ENCODE assay signal across 23 mouse cellular contexts in genomic region chr10:21454757-21455156, GRCm38 (mm10).
DNase-seq lines count a peak whose midpoint lies in the region; ATAC-seq and TF ChIP-seq lines count a peak whose summit lies in the region.
"Had no signal": no experiment of that assay in that cellular context is flagged by ENCODE, and none has a peak within 500 bp of the region (broad histone marks: within the 10 kb centered on the region; RNA-seq: fewer than 3 reads in every experiment).

No protein-coding gene starts in this region.

- 0 out of 2 replicates have a peak, but pooled peaks have one; percentile 28 for ATAC-seq in hindbrain, embryonic 16.5 days
- no peak for ATAC-seq in hindbrain, embryonic 12.5 days (ENCODE audit: low FRiP score)
- ATAC-seq in intestine, embryonic 14.5 days (replicated peaks; ENCODE audit: low FRiP score, low TSS enrichment, low read depth) = no peak
- no peak for ATAC-seq in kidney, embryonic 14.5 days (ENCODE audit: low FRiP score, low TSS enrichment)
- ATAC-seq: Patski had no signal

- H3K4me1 ChIP-seq in hindbrain, embryonic 16.5 days (ENCODE audit: control insufficient read depth, insufficient read depth, low read depth, low read length) = 0 out of 2 replicates have a peak, but pooled peaks cover 3% of the 10 kb centered on the region
- peaks cover 7% of the 10 kb centered on the region for H3K4me1 ChIP-seq in hindbrain, embryonic 12.5 days
- peaks cover 38% of the 10 kb centered on the region for H3K4me1 ChIP-seq in E14TG2a.4 (replicated peaks; ENCODE audit: low read depth, low read length)
- H3K4me1 ChIP-seq in intestine, embryonic 14.5 days (replicated peaks; ENCODE audit: control insufficient read depth, insufficient read depth, low read length) = no peaks in the 10 kb centered on the region
- H3K4me1 ChIP-seq in kidney, embryonic 14.5 days (ENCODE audit: control insufficient read depth, insufficient read depth, low read length) = no peaks in the 10 kb centered on the region
- H3K4me1 ChIP-seq: megakaryocyte, embryonic 14.5 days; stomach, embryonic 15.5 days had no signal

- H3K27me3 ChIP-seq in hindbrain, embryonic 16.5 days (replicated peaks; ENCODE audit: control insufficient read depth, insufficient read depth, low read length) = no peaks in the 10 kb centered on the region
- no peaks in the 10 kb centered on the region for H3K27me3 ChIP-seq in hindbrain, embryonic 12.5 days
- H3K27me3 ChIP-seq in E14TG2a.4 (ENCODE audit: insufficient read depth, low read length) = peaks cover 9% of the 10 kb centered on the region; the same call in 1 of the 2 replicates
- H3K27me3 ChIP-seq in intestine, embryonic 14.5 days (replicated peaks; ENCODE audit: control insufficient read depth, insufficient read depth, low read length) = no peaks in the 10 kb centered on the region
- no peaks in the 10 kb centered on the region for H3K27me3 ChIP-seq in kidney, embryonic 14.5 days (ENCODE audit: control insufficient read depth, insufficient read depth, low read length)
- H3K27me3 ChIP-seq: heart, embryonic 12.5 days; stomach, embryonic 15.5 days had no signal

- H3K9me3 ChIP-seq in hindbrain, embryonic 16.5 days (ENCODE audit: control insufficient read depth, low read length) = no peaks in the 10 kb centered on the region
- no peaks in the 10 kb centered on the region for H3K9me3 ChIP-seq in hindbrain, embryonic 12.5 days (replicated peaks)
- peaks cover 8% of the 10 kb centered on the region for H3K9me3 ChIP-seq in E14TG2a.4 (ENCODE audit: low read length)
- H3K9me3 ChIP-seq in intestine, embryonic 14.5 days (ENCODE audit: control insufficient read depth, low read length) = no peaks in the 10 kb centered on the region
- H3K9me3 ChIP-seq in kidney, embryonic 14.5 days (ENCODE audit: control insufficient read depth, low read length) = peaks cover 3% of the 10 kb centered on the region; the same call in 1 of the 2 replicates
- H3K9me3 ChIP-seq: stomach, embryonic 15.5 days had no signal

- H3K9ac ChIP-seq in hindbrain, embryonic 16.5 days (ENCODE audit: low read depth, low read length) = no peak overlapping the region
- no peak overlapping the region for H3K9ac ChIP-seq in hindbrain, embryonic 12.5 days
- no peak overlapping the region for H3K9ac ChIP-seq in intestine, embryonic 14.5 days (ENCODE audit: low read length)
- H3K9ac ChIP-seq in kidney, embryonic 14.5 days (ENCODE audit: low read depth, low read length) = no peak overlapping the region
- H3K9ac ChIP-seq: heart, embryonic 12.5 days; stomach, embryonic 15.5 days had no signal

- 87% methylated on average over 16 of the region's 16 CpGs for WGBS in hindbrain, embryonic 16.5 days
- 93% methylated on average over 16 of the region's 16 CpGs for WGBS in hindbrain, embryonic 12.5 days
- WGBS in intestine, embryonic 14.5 days = 90% methylated on average over 16 of the region's 16 CpGs
- WGBS in kidney, embryonic 14.5 days = 95% methylated on average over 16 of the region's 16 CpGs

- peak; percentile 11 for DNase-seq in ES-CJ7 (ENCODE audit: low read depth, low spot score)
- peak; percentile 37 for DNase-seq in intestine, embryonic 14.5 days (ENCODE audit: low spot score)
- DNase-seq in ovary, adult 18-20 months (ENCODE audit: low spot score) = no peak
- DNase-seq in lung, adult 18-20 months = no peak
- DNase-seq: adrenal gland, postnatal 25 days; cerebellum, adult 11 months; cerebellum, postnatal 14 days; embryo, embryonic 11 days; gastrocnemius, adult 2 months; heart, postnatal 14 days; liver; lung, postnatal 10 days; right cerebral cortex, postnatal 25 days; thymus, adult 2 months had no signal

- H3K4me3 ChIP-seq in hindbrain, embryonic 16.5 days (ENCODE audit: low read length) = no peak overlapping the region
- H3K4me3 ChIP-seq in hindbrain, embryonic 12.5 days = no peak overlapping the region
- H3K4me3 ChIP-seq in E14TG2a.4 (replicated peaks; ENCODE audit: low read length) = peak overlapping the region; percentile 23; the same call in 1 of the 2 replicates
- H3K4me3 ChIP-seq in intestine, embryonic 14.5 days (ENCODE audit: low read depth, low read length) = no peak overlapping the region
- no peak overlapping the region for H3K4me3 ChIP-seq in kidney, embryonic 14.5 days (ENCODE audit: low read length)
- H3K4me3 ChIP-seq: gastrocnemius, adult 2 months; heart, embryonic 12.5 days; megakaryocyte, embryonic 14.5 days; myocyte; stomach, embryonic 15.5 days had no signal

- no peaks in the 10 kb centered on the region for H3K36me3 ChIP-seq in hindbrain, embryonic 16.5 days (ENCODE audit: control insufficient read depth, insufficient read depth, low read length)
- H3K36me3 ChIP-seq in hindbrain, embryonic 12.5 days = no peaks in the 10 kb centered on the region
- H3K36me3 ChIP-seq in E14TG2a.4 (ENCODE audit: insufficient read depth, low read length) = no peaks in the 10 kb centered on the region
- no peaks in the 10 kb centered on the region for H3K36me3 ChIP-seq in intestine, embryonic 14.5 days (ENCODE audit: control insufficient read depth, insufficient read depth, low read length)
- no peaks in the 10 kb centered on the region for H3K36me3 ChIP-seq in kidney, embryonic 14.5 days (ENCODE audit: control insufficient read depth, insufficient read depth, low read length)
- H3K36me3 ChIP-seq: heart, embryonic 12.5 days; stomach, embryonic 15.5 days had no signal

- no peak overlapping the region for H3K27ac ChIP-seq in hindbrain, embryonic 16.5 days (ENCODE audit: low read depth, low read length)
- no peak overlapping the region for H3K27ac ChIP-seq in hindbrain, embryonic 12.5 days
- H3K27ac ChIP-seq in intestine, embryonic 14.5 days (ENCODE audit: low read depth) = no peak overlapping the region
- H3K27ac ChIP-seq in kidney, embryonic 14.5 days (ENCODE audit: low read depth, low read length) = no peak overlapping the region
- H3K27ac ChIP-seq: gastrocnemius, adult 2 months; stomach, embryonic 15.5 days had no signal

- no peak overlapping the region for H3K4me2 ChIP-seq in hindbrain, embryonic 16.5 days (ENCODE audit: low read length)
- no peak overlapping the region for H3K4me2 ChIP-seq in hindbrain, embryonic 12.5 days (replicated peaks)
- H3K4me2 ChIP-seq in intestine, embryonic 14.5 days (ENCODE audit: low read length) = no peak overlapping the region
- H3K4me2 ChIP-seq in kidney, embryonic 14.5 days (replicated peaks; ENCODE audit: low read depth, low read length) = no peak overlapping the region
- H3K4me2 ChIP-seq: heart, embryonic 12.5 days; stomach, embryonic 15.5 days had no signal

- TF ChIP-seq CTCF in E14TG2a.4 (conservative IDR thresholded peaks at IDR 0.05; ENCODE audit: low read length) = no peak

Comparison
In these comparisons a context has a peak if more than half of its experiments do, and no peak if none do; other contexts are left out.
1. DNase-seq: peak in ES-CJ7 (single experiment) and intestine, embryonic 14.5 days (single experiment); none in ovary, adult 18-20 months (single experiment) and lung, adult 18-20 months (0 of 2).